Mouse (Mus musculus) forebrain, embryonic 12.5 days (tissue): Measurements from ENCODE around the gene Hnf1b. TPM values are rescaled to one million over a fixed set of nuclear protein-coding genes. Genes with fewer than 3 reads are reported as not detected.

ENCODE experiments used
- ATAC-seq: fragments of 200-750 bp; cut with Nextera tagmentation; 2 replicates; pipeline ENCODE4 v1.8.0; 2017; ENCODE audit warnings: moderate TSS enrichment; ENCODE audit not compliant: low FRiP score
- H3K27ac ChIP-seq: fragments of 300-500 bp; sonication (generic); 2 replicates; pipeline ENCODE4 v1.5.1; 2016; ENCODE audit warnings: mild to moderate bottlenecking
- H3K27me3 ChIP-seq: fragments of 300-500 bp; sonication (generic); 2 replicates; pipeline ENCODE4 v1.6.1; 2016; ENCODE audit warnings: mild to moderate bottlenecking
- H3K36me3 ChIP-seq: fragments of 300-500 bp; sonication (generic); replicated peaks from 2 replicates; pipeline ENCODE4 v1.6.1; 2016; ENCODE audit warnings: mild to moderate bottlenecking
- H3K4me1 ChIP-seq: fragments of 300-500 bp; sonication (generic); 2 replicates; pipeline ENCODE4 v1.6.1; 2016
- H3K4me2 ChIP-seq: fragments of 300-500 bp; sonication (generic); 2 replicates; pipeline ENCODE4 v1.6.1; 2016; ENCODE audit warnings: mild to moderate bottlenecking, moderate library complexity
- H3K4me3 ChIP-seq: fragments of 300-500 bp; sonication (generic); replicated peaks from 2 replicates; pipeline ENCODE4 v1.5.1; 2016; ENCODE audit warnings: mild to moderate bottlenecking
- H3K9ac ChIP-seq: fragments of 300-500 bp; sonication (generic); 2 replicates; pipeline ENCODE4 v1.6.1; 2016; ENCODE audit warnings: mild to moderate bottlenecking
- H3K9me3 ChIP-seq: fragments of 300-500 bp; sonication (generic); 2 replicates; pipeline ENCODE4 v1.6.1; 2016
- WGBS: fragments of 180-500 bp; shearing (Covaris S2); methylation state at CpG from one replicate; pipeline ENCODE4 v1.1.7; 2016; 5-methylcytosine and 5-hydroxymethylcytosine counted together
- polyA plus RNA-seq: library from polyadenylated mRNA; unstranded; fragments of >200 nt; fragmentation: Nextera tagmentation; extraction: Ambion mirVana; gene quantifications from 2 replicates; pipeline ENCODE4 v1.2.1, GENCODE M21; 2016

Gene Hnf1b
- polyA plus RNA-seq, 1 experiment from 2014 or later = not detected

DNA sequence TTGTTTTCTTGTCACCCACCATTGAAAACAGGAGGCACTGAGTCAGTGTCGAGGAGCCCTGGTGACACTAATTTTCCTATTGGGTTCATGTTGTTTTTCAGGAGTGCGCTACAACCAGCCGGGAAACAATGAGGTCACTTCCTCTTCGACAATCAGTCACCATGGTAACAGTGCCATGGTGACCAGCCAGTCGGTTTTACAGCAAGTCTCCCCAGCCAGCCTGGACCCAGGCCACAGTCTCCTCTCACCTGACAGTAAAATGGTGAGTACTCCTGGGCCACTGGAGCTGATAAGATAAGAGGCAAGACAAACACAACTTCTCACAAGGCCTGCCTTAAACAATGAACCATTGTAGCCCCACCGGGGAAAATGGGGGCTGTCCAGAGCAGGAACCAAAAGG is 32.7 kb downstream of the Hnf1b start:
- 63% methylated on average over 6 of the region's 6 CpGs for WGBS
- H3K4me3 ChIP-seq = no peak overlapping the region
- H3K27me3 ChIP-seq = peaks cover 4% of the 10 kb centered on the region; the same call in 1 of the 2 replicates
- H3K4me2 ChIP-seq = no peak overlapping the region
- no peaks in the 10 kb centered on the region for H3K9me3 ChIP-seq
- ATAC-seq = no peak
- no peak overlapping the region for H3K27ac ChIP-seq
- H3K9ac ChIP-seq = no peak overlapping the region
- H3K4me1 ChIP-seq = no peaks in the 10 kb centered on the region
- no peaks in the 10 kb centered on the region for H3K36me3 ChIP-seq

DNA sequence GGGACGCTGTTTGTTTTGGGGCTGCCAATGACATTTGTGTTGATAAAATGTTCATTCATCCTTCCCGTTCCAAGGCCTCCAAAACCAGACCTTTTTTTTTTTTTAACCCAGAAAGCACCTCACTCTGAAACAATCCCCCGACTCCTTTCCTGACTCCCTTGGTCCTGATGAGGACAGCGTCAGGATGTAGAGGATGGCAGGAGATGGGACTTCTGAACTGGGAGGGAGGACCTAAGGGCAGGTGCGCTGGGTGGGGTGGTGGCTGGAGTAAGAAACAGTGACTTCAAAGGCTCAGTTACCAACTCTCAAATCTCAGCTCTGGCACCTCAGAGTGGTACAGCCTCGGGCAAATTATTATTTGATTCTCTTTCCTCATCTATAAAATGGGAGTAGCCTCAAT is 33.2 kb downstream of the Hnf1b start:
- Histone ChIP-seq H3K27ac (no peak overlapping the region), H3K4me1 (no peaks in the 10 kb centered on the region), H3K27me3 (peaks cover 4% of the 10 kb centered on the region; the same call in 1 of the 2 replicates), H3K9me3 (no peaks in the 10 kb centered on the region), H3K4me2 (no peak overlapping the region), H3K9ac (no peak overlapping the region), H3K4me3 (no peak overlapping the region), H3K36me3 (no peaks in the 10 kb centered on the region)
- no peak for ATAC-seq
- 85% methylated on average over 6 of the region's 6 CpGs for WGBS

DNA sequence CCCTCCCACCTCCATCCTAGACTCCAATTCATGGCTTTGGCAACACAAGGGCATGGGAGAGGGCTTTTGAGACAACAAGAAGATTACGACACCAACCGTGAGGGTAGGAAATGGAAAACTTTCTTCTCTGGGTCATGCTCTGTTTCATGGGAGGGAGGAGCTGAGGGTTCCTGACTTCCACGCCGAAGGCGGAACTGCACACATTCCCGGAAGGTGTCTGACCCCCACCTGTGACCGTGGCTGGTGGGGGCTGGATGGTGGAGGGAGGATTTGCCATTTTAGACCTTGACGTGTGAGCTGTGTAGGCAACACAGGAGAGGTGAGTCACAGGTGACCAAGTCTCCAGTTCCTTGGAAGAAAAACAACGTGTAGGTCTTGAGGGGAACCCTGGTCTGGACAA is 33.9 kb downstream of the Hnf1b start:
- no peaks in the 10 kb centered on the region for H3K36me3 ChIP-seq
- H3K27me3 ChIP-seq = peaks cover 4% of the 10 kb centered on the region; the same call in 1 of the 2 replicates
- no peak overlapping the region for H3K4me2 ChIP-seq
- H3K27ac ChIP-seq = no peak overlapping the region
- no peak for ATAC-seq
- H3K9ac ChIP-seq = no peak overlapping the region
- 91% methylated on average over 9 of the region's 9 CpGs for WGBS
- H3K9me3 ChIP-seq = no peaks in the 10 kb centered on the region
- H3K4me3 ChIP-seq = no peak overlapping the region
- H3K4me1 ChIP-seq = no peaks in the 10 kb centered on the region

DNA sequence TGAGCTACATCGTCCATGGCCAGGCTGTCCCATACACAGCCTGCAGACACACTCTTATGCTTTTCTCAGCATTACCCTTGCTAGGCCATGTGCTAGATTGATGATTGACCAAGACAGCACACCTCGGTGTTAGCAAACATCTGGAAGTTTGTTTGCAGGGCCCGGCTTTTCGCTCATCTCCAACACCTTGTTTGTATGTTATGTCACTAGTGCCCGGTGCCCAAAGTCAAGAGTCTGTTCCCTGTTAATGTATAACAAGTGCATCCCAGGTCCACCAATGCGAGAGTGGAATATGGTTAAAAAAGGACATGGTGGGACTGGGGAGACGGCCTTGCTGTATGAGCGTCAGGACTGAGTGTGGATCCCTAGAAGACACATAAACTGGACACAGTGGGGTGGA is 35.3 kb downstream of the Hnf1b start:
- Histone ChIP-seq H3K4me3 (no peak overlapping the region), H3K27ac (no peak overlapping the region), H3K9me3 (no peaks in the 10 kb centered on the region), H3K36me3 (no peaks in the 10 kb centered on the region), H3K4me1 (no peaks in the 10 kb centered on the region), H3K27me3 (peaks cover 8% of the 10 kb centered on the region; the same call in 1 of the 2 replicates), H3K4me2 (no peak overlapping the region), H3K9ac (no peak overlapping the region)
- ATAC-seq = no peak
- WGBS = 92% methylated on average over 8 of the region's 8 CpGs

DNA sequence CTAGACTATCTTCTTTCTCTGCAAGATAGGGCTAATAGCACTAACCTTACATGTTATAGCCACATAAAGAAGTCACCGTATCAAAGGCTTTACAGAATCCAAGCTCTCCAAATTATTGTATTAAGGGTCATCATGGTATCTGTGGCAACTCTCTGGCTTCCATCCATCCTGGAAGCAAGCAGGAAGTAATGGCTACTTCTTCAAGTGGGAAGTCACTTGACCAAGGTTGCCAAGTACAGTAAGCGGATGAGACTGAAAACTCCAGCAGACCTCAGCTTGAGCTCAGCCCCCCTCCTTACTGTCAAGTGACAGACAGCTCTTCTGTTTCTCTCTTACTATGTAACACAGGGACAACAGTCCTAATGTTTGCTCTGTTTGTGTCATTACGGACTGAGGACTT is 36.9 kb downstream of the Hnf1b start:
- H3K4me3 ChIP-seq = no peak overlapping the region
- H3K27ac ChIP-seq = no peak overlapping the region
- H3K9me3 ChIP-seq = no peaks in the 10 kb centered on the region
- no peak overlapping the region for H3K9ac ChIP-seq
- no peak for ATAC-seq
- whole genome bisulfite sequencing = 83% methylated on average over 3 of the region's 3 CpGs
- peaks cover 4% of the 10 kb centered on the region; the same call in 1 of the 2 replicates for H3K27me3 ChIP-seq
- H3K4me1 ChIP-seq = no peaks in the 10 kb centered on the region
- no peak overlapping the region for H3K4me2 ChIP-seq
- H3K36me3 ChIP-seq = no peaks in the 10 kb centered on the region

DNA sequence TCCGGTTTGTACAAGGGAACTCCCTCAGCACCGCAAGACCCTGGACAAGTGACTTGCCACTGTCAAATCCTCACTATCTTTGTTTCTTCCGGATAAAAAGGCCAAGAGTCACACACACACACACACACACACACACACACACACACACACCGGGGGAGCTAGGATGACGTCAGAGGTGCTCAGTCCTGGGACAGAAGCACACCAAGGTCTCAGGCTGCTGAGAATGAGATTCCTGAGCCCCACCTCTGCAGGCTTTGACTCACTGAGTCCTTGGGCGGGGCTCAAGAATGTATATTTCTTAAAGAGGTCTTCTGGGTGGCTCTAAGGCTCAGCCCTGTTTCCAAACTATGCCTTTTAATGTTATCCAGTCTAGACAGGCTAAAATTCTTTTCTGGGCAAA is 41.5 kb downstream of the Hnf1b start:
- no peak overlapping the region for H3K4me3 ChIP-seq
- WGBS = 53% methylated on average over 6 of the region's 6 CpGs
- ATAC-seq = no peak

DNA sequence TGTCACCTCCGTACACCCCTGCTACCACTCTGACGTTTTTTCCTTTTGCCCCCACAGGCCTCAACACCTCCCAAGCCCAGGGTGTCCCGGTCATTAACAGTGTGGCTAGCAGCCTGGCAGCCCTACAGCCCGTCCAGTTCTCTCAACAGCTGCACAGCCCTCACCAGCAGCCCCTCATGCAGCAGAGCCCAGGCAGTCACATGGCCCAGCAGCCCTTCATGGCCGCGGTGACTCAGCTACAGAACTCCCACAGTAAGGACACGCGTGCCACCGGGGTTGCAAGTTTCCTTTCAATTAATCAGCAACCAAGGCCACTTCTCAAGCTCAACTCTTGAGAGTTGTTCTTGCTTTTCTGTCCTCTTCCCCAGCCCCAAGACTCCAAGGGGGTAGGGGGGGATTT is 43.5 kb downstream of the Hnf1b start:
- no peaks in the 10 kb centered on the region for H3K4me1 ChIP-seq
- H3K27me3 ChIP-seq = 0 out of 2 replicates have a peak, but pooled peaks cover 3% of the 10 kb centered on the region
- no peak overlapping the region for H3K4me2 ChIP-seq
- no peak for ATAC-seq
- H3K36me3 ChIP-seq = no peaks in the 10 kb centered on the region
- H3K9ac ChIP-seq = no peak overlapping the region
- no peaks in the 10 kb centered on the region for H3K9me3 ChIP-seq
- no peak overlapping the region for H3K27ac ChIP-seq
- 87% methylated on average over 9 of the region's 9 CpGs for WGBS
- H3K4me3 ChIP-seq = no peak overlapping the region

More for the DNA sequence above, 41.5 kb downstream of the Hnf1b start:
- no peaks in the 10 kb centered on the region for H3K4me1 ChIP-seq
- no peaks in the 10 kb centered on the region for H3K9me3 ChIP-seq
- no peaks in the 10 kb centered on the region for H3K36me3 ChIP-seq
- no peak overlapping the region for H3K27ac ChIP-seq
- no peak overlapping the region for H3K4me2 ChIP-seq
- no peak overlapping the region for H3K9ac ChIP-seq
- 0 out of 2 replicates have a peak, but pooled peaks cover 3% of the 10 kb centered on the region for H3K27me3 ChIP-seq

DNA sequence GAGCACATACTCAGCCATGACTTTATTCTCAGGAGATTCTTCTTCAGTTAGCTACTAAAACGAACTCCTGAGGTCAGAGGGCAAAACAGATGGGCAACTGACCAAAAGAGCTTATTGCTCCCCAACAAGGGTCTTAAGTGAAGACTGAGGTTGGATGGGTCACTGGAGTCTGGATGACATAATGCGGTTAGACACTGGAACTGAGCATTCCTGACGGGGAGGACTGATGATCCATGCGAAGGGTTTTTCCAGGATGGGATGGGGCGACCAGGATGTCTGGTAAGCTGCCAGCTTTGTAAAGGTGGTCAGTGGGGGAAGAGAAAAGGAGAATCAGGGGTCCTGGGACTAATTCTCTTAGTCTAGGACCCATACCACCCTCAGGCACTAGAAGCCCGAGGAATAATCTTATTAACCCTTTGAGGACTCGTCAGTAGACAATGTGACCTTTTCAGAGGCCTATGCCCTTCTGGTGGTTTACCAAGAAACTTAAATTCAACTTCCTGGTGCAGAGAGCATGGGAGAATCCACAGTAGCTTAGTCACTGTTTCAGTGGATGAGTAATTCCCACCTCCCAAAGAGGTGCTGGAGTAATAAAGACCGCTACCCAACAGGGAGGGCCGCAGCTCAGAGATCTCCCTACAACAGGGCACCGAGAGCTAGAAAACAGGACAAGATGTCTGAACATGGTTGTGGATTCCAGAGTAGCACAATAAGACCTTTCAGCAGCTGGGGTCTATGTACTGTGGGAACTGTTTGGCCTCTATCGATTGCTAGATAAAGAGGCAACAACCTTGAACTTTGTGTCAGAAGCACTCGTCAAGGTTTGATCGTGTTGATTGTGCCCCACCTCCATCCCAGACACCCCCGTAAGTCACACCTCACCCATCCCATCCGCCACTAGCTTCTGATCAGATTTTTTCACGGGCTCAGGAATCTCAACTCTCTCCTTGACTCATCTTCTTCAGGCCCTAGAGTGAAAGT is 46.9 kb downstream of the Hnf1b start:
- Histone ChIP-seq H3K4me1 (no peaks in the 10 kb centered on the region), H3K36me3 (no peaks in the 10 kb centered on the region), H3K27me3 (no peaks in the 10 kb centered on the region), H3K9me3 (no peaks in the 10 kb centered on the region), H3K4me3 (no peak overlapping the region), H3K4me2 (no peak overlapping the region), H3K9ac (no peak overlapping the region), H3K27ac (no peak overlapping the region)
- WGBS = 83% methylated on average over 16 of the region's 16 CpGs
- ATAC-seq = no peak

DNA sequence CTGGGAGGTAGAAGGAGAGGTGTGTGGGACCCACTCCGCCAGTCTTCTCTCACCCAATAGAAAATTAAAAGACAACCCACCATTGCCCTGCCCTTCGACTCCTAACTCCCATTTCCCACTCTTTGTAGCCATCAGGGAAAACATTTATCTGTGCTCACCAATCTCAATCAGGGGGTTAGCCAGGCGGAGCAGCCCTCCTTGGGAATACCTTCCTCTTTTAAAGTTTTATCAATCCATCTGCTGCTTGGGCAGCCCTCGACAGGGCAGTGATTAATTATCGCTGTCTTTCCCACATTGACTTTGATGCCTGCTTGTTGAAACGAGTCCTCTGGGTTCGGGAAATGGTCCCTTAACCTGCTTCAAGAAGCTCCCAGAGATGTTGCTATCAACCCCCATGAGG is 47.7 kb downstream of the Hnf1b start:
- Histone ChIP-seq H3K27ac (no peak overlapping the region), H3K36me3 (no peaks in the 10 kb centered on the region), H3K9me3 (no peaks in the 10 kb centered on the region), H3K9ac (no peak overlapping the region), H3K4me2 (no peak overlapping the region), H3K4me1 (no peaks in the 10 kb centered on the region), H3K27me3 (no peaks in the 10 kb centered on the region), H3K4me3 (no peak overlapping the region)
- no peak for ATAC-seq
- 88% methylated on average over 7 of the region's 7 CpGs for WGBS

DNA sequence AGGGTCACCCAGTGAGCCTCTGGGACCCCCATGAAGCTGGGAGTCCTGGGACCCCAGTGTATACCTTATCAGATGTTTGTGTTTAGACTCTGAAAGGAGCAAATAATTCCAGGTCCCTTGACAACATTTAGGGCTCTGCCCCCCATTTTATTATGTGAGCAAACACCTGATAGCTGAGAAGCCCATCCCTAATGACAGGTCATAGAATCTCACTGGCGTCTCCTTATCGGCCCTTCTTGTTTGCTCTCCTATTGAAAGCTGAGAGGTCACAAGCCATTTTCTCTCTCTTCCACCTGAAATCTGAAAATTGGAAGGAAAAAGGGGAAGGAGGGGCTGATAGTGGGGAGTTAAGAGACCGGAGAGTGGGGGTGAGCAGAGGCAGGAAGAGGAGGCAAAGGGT is 52.9 kb downstream of the Hnf1b start:
- WGBS = 89% methylated on average over 3 of the region's 3 CpGs
- no peaks in the 10 kb centered on the region for H3K27me3 ChIP-seq
- ATAC-seq = no peak
- no peak overlapping the region for H3K9ac ChIP-seq
- no peak overlapping the region for H3K4me3 ChIP-seq
- no peak overlapping the region for H3K4me2 ChIP-seq
- H3K36me3 ChIP-seq = no peaks in the 10 kb centered on the region
- no peak overlapping the region for H3K27ac ChIP-seq
- no peaks in the 10 kb centered on the region for H3K4me1 ChIP-seq
- H3K9me3 ChIP-seq = no peaks in the 10 kb centered on the region

DNA sequence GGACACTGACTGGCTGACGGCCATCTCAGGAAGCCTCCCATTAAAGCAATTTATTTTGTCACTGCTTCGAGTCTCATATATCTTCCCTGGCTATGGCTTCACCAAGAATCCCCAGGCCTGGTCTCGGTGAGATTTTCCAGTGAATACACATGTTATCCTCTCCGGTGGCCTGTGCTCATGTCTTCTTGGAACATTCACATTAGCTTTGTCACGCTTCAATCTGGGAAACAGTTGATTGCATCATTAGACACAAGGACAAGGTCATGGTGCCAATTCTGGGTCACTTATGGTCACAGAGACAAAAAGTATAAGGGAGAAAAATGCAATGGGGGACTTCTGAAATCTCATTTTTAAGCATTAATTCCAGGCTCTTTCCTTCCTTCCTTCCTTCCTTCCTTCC is 55.9 kb downstream of the Hnf1b start:
- H3K27me3 ChIP-seq = no peaks in the 10 kb centered on the region
- H3K9ac ChIP-seq = no peak overlapping the region
- no peak overlapping the region for H3K4me3 ChIP-seq
- no peaks in the 10 kb centered on the region for H3K36me3 ChIP-seq
- H3K4me1 ChIP-seq = no peaks in the 10 kb centered on the region
- H3K9me3 ChIP-seq = no peaks in the 10 kb centered on the region
- H3K27ac ChIP-seq = no peak overlapping the region
- H3K4me2 ChIP-seq = no peak overlapping the region
- ATAC-seq = no peak
- 76% methylated on average over 5 of the region's 5 CpGs for WGBS

DNA sequence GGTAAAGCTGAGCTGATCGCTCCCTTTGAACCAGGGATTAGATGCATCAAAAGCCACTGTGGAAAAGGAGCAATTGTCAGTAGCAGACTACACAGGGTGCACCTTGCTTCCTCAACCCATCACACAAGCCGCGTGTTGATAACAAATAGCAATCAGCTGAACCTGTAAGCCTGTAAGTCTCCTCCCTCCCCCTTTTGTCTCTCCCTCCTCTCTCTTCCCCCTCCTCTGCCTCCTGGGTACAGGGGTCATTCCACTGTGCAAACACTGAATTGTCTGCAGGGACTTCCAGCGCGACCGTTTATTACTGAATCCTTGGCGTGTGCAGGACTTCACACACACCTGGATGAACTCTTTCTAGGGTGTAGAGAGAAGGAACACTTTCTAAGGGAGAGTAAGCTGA is 58.5 kb downstream of the Hnf1b start:
- 10% methylated on average over 7 of the region's 7 CpGs for WGBS
- Histone ChIP-seq H3K27me3 (no peaks in the 10 kb centered on the region), H3K4me2 (no peak overlapping the region), H3K9me3 (no peaks in the 10 kb centered on the region), H3K36me3 (no peaks in the 10 kb centered on the region), H3K4me1 (no peaks in the 10 kb centered on the region), H3K27ac (no peak overlapping the region), H3K9ac (no peak overlapping the region), H3K4me3 (no peak overlapping the region)
- no peak for ATAC-seq

DNA sequence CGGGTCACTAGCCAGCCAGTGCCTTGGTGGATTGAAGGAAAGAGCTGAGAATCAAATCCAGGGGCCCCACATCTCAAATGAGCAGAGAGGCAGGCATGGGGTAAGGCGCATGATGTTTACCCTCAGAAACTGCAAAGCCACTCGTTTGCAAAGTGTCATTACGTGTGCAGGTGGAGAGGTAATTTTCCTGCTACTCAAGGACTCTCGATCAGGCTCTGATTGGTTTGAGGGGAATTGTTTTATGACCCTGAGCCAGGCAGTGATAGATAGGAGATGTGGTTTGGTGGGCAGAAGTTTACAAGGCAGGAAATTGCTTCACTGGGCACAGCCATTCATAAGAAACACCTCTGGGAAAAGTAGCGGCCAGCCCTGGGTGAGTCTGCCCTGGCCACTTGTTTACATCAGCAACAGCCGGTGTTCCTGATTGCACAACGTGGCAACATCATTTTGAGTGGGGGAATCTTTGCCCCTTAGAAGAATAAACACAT is 64.0 kb downstream of the Hnf1b start:
- no peak overlapping the region for H3K27ac ChIP-seq
- H3K4me3 ChIP-seq = no peak overlapping the region
- no peaks in the 10 kb centered on the region for H3K4me1 ChIP-seq
- H3K4me2 ChIP-seq = no peak overlapping the region
- H3K27me3 ChIP-seq = peaks cover 3% of the 10 kb centered on the region; the same call in 1 of the 2 replicates
- H3K9ac ChIP-seq = no peak overlapping the region
- H3K36me3 ChIP-seq = no peaks in the 10 kb centered on the region
- H3K9me3 ChIP-seq = no peaks in the 10 kb centered on the region
- 77% methylated on average over 8 of the region's 8 CpGs for WGBS
- no peak for ATAC-seq
